Mouse (Mus musculus) yolk sac, embryonic 10.5 days (tissue): ENCODE measurements around the gene Fbn1.
"Not testable (repeated sequence)": the region's sequence is repeated elsewhere in the genome, so short reads cannot be mapped to it uniquely, and the experiment has no call there.

ENCODE experiments used
- DNase-seq: peaks from one replicate; pipeline ENCODE4 v3.0.0-alpha.2; 2017; ENCODE audit warnings: low spot score

Gene Fbn1

DNA sequence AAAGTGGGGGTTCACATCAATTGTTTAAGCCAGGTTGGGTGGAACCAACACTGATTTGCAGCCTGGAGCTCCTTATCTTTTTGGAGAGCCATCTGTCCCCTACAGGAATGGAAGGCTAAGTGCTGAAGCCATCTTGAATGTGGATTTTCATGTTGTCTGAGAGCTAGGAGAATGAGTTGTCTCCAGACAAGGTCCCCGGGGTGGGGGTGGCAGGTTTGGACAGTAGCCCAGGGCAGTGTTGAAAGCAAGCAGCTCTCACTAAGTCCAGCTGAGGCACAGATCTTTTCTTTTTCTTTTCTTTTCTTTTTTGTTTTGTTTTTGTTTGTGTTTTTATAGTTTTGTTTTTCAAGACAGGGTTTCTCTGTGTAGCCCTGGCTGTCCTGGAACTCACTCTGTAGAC lies 216.7 kb downstream of the Fbn1 start:
- DNase-seq: no peak

DNA sequence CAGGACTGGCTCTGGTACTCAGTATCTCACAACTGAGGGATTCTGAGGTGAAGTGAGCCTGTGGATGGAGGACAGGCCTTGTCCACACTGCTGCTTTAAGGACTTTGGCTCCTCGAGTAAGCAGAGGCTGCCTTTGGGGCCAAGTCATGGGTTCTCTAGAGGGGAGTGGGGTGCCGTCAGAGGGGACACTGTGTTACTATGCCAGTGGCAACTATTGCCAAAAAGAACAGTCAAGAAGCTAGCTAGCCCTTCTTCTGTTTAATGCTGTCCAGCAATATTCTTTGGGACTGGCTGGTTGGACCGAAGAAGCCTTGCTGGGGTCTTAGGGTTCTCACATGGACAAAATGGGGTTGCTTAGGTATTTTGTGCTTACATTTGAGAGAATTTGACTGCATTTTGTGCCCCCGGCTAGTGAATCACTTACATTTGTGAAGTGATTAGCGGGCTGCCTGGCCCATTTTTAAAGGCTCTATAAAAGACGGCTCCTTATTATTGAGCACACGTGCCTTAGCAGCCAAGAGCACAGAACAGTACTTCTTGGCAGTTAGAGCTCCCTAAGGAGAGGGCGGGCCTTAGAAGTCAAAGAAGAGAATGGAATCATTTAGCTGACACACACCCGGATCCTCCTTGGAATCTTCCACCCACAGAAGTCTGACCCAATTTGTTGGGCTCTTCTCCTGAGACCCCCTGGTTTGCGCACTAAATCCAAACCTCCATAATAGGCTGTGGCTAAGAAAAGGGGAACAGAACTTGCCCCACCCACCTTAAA lies 217.4 kb downstream of the Fbn1 start:
- no peak for DNase-seq

DNA sequence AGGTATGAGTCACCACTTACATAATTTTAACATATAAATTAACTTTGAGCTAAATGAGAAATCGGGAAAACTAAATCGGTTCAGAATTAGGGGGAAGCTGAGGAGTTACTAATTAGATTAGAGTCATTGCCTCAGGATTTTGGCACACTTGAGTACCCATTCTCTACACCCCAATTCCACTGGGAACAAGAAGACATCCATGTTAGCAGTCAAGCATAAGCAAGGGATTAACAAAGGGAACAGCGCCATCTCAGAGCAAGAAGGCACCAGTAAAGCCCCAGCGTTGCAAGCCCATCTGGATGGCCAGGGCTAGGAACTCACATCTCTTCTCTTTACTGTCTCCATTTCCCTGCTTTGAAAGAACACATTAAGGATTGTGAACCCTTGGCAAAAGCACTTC lies 222.0 kb downstream of the Fbn1 start:
- DNase-seq: no peak

DNA sequence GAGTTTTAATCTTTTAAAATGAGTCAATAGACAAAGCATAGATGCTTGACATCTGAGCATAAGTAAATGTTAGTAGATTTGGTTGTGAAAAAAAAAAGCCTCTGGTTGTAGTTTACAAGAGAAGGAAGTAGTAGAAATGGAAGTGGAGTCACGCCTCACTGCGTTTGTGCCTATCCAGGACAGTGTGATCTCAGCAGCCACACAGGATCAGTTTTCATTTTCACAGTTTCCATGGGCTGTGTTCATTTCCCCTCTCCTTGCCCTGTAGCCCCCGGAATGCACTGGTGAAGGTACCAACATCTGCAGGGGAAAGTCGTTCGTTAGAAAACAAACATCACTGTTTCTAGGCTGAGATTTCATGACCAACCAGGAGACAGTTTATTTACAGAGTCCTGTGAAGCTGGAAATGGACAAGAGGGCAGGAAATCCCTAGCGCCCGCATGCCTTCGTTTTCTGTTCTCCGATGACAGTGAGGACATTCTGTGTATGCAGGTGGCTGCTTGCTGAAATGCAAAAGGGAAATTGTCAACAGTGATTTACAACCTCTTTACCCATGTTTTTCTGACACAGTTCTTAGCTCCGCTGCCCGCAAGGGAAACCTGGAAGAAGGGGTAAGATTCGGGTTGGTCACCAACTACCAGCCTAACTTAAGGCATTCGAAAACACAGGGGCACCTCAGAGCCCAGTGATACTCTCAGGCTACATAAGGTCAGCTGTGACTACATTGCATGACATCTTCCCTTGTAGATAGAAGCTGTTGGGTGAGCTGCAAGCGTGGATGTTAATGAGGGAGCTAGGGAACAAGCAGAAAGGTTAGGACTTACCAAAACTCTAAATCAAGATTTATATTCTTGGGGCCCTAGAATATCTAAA lies 225.2 kb downstream of the Fbn1 start:
- DNase-seq: no peak

DNA sequence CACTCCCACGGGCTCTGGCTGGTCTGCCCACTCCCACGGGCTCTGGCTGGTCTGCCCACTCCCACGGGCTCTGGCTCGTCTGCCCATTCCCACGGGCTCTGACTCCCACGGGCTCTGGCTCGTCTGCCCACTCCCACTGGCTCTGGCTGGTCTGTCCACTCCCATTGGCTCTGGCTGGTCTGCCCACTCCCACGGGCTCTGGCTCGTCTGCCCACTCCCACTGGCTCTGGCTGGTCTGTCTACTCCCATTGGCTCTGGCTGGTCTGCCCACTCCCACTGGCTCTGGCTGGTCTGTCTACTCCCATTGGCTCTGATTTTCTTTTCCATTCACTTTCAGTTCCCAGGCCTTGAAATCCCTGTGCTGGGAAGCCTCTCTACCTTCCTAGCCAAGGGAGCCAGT lies 227.8 kb downstream of the Fbn1 start:
- DNase-seq: not testable (repeated sequence)

DNA sequence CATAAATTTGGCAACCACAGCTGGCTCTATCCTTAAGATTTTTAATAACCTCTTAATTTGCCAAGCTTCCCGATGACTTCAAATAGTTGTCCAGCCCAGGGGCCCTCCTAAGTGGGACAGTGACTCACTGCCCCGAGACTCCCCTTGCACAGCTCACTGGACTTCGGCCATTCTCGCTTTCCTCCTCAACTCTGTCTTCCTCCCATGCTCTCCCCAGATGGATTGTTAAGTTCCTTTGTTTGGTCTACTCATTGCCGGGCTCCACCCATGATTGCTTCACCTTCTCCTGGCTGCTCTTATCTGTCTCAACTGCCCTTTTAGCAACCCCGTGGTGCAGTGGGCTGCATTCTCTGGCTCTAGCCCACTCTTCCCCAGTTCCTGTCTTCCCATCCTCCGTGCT lies 229.3 kb downstream of the Fbn1 start:
- DNase-seq: peak; percentile 62

DNA sequence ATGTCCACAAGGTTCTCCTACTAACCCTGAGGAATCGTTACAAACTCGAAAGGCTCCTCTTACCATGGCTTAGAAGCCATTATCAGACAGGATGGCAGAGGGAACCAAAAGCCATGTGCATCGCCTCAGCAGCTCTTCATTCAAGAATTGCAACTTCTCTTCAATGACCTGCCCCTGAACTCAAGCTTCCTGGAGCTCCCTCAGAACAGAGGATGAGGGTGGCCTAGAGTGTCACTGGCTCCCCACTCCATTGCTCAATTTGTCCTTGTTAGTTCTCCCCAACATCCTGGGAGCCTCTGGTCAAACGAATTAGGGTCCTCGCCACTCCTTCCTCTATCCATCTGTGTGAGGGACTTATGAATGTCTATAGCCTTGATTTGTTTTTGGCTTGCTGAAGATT lies 231.1 kb downstream of the Fbn1 start:
- DNase-seq: no peak

DNA sequence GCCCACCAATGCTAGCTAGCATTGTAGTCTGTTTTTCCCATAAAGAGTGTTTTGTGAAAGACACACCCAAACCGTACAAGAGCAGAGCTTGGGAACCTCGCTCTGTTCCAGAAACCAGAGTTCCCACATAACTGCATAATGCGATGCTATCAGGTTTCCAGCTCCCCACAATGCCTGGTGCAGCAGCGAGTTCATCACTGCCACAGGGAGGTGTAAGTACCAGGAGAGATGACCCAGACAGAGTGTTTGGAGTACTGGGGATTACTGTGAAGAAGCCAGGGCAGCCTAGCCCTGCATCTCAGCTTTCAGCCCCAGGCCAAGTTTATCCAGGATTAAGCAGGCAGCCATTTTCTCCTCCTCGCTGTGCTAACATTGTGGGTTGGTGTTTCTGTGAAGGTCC lies 232.2 kb downstream of the Fbn1 start:
- no peak for DNase-seq

DNA sequence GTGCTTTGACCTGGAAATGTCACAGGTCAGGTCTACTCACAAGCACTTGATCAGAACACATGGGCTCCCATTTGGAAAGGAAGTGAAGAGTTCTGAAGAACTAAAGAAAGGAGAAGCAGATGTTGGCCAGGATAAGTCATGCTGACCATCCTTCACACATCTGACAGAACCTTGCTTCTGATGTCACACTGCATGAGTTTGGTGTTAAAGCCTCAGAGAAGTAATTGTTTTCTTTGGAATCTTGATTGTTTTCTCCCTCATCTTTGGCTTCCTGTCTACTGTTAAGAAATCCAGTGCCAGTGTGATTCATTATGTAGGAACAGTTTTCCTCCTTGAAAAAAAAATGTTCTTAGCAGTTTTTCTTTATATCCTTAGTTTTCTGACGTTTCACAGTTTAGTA lies 238.9 kb downstream of the Fbn1 start:
- DNase-seq: no peak

DNA sequence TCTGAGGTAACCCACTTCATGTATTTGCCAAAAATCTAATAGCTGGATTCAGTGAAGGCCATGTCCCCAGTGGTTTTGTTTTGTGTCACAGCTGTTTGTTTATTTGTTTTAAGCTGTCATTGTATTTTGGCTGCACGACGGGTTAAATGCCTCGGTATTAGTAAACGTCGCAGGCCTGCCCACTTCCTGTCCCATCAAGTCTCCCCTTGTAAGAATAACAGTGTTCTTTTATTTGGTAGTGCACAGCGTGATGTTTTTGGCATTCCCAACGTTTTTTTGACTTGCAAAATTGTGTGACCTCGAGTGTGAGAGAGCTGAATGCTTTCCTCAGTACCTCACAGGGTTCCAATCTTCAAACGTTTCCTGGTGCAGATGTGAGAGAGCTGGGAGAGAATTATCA lies 244.0 kb downstream of the Fbn1 start:
- DNase-seq: no peak

DNA sequence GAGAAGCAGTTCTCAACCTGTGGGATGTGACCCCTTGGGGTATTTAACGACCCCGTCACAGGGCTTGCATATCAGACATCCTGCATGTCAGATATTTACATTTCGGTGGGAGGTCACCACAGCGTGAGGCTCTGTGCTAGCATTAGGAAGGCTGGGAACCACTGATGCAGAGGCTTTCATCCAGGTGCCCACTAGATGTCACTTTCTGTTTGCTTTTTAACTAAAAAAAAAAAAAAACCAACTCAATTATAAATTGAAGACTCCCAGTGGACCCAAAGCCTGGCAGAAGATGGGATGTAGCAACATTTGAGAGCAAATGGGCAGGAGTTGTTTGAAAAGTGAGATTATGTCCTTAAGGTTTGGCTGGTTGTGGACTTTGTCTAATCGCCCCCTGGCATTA lies 244.7 kb downstream of the Fbn1 start:
- no peak for DNase-seq

DNA sequence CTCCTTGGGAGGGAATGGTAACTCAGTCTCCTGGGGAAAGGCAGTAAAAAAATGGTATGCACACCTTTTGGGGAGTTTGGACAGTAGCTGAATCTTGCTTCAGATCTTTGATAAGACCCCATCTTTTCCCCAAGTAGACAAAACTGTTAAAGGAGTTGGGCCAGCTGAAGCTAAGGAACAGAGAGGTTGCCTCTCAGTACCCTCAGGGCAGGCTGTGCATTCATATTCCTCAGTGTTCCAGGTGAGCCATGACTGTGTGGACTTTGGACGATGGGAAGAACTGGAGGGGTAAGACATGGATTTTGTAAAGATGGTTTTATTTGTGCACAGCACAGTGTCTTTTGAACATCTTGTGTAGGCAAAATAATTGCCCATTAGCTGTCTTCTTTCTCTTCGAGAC lies 247.5 kb downstream of the Fbn1 start:
- no peak for DNase-seq

DNA sequence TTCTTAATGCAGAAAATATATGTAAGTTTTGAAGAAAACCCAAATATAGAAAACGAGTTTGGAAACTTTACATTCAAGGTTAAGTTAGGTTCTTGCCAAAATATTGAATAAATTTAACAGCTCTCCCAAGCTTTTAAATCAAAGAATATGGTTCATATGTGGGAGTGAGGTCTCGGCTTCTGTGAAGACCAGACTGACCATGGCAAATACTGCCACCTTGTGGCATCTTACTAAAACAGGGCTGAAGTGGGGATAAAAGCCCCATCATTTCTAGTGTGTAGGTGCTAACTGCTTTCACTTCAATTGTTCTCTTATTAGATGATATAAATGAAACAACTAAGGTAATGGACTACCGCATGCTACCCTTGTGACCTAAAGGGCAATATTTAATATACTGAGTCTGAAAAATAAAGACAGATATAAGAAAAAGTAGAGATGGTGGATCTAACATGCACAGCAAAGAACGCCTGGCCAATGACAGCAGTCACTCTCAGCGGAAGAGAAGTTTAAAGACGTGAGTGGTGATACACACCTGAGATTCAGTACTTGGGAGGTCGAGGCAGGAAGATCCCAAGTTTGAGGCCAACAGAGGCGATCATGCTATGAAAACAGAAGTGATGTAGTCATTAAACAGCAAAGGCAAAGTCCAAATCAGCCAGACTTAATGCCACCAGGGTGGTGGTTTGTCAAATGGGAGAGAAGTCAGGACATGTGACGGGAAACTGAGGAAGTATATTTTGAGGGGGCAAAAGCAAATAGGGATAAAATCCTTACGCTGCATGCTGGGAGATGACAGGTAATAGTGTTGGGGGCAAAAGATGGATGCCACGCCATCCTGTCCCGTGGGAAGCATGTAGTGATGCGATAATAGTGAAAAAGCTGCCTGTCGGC lies 248.3 kb downstream of the Fbn1 start:
- no peak for DNase-seq

DNA sequence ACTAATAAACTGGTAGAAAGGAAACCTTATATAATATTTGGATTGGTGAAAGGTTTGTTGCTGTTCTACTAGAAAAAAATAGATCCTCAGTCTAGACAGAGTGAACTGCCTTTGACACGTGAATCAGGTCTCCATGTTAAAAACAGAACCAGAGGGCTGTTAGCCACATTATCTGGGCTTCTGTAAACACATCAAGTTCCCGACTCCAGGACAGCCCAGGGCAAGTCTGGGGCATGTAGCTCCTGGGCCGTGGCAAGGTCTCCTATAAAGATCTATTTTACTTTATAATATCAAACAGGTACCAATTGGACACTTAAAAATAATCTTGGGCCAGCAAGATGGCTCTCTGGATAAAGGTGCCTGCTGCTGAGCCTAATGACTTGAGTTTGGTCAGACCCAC lies 251.9 kb downstream of the Fbn1 start:
- no peak for DNase-seq

DNA sequence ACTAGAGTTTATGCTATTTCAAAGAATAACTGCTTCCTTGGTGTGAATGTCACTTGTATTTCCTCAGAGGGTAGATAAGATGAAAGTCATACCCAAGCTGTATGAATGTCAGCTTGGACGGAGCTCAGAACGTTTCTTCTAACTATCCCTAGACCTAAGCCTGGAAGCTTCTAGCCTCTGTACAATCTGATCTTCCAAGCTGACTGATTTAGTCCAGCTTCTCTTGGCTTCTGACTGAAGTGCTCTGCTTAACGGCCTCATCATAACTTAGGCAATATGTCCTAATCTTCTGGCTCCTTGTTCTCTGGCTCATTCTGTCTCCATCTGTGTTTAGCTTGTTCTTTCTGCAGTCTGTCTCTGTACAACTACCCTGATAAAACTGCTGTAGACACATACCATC lies 253.2 kb downstream of the Fbn1 start:
- DNase-seq: no peak

DNA sequence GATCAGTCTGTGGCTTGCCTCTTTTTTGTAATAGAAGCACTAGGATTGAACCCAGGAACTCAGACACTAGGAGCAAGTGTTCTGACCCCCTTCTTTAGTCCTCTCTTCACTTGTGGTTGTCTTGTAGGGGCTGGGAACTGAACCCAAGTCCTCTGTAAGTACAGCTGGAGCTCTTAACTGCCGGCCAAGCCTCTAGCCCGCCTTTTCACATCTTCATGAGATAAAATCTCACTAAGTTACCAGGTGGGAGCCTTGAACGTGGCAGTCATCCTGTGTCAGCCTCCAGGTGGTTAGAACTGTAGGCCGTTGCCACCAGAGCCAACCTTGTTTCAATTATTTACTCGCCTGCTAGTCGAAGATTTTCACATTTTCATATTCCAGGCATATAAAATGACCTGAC lies 254.1 kb downstream of the Fbn1 start:
- no peak for DNase-seq

DNA sequence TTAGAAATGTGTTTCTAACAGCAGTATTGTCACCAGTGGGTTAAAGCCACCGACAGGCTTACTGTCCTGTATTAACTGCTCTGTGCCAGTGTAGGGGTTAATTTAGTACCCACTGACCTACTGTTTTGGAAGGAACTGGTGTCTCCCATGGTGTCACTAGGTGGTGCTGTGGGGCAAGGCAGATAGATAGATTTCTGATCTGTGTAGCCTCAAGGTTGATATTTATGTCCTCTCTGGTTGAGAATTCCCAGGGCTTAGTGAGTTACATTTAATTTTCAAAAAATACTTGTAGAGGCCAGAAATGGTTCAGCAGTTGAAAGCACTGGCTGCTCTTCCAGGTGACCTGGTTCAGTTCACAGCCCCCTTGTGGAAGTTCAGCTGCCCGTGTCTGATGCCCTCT lies 255.5 kb downstream of the Fbn1 start:
- DNase-seq: no peak

DNA sequence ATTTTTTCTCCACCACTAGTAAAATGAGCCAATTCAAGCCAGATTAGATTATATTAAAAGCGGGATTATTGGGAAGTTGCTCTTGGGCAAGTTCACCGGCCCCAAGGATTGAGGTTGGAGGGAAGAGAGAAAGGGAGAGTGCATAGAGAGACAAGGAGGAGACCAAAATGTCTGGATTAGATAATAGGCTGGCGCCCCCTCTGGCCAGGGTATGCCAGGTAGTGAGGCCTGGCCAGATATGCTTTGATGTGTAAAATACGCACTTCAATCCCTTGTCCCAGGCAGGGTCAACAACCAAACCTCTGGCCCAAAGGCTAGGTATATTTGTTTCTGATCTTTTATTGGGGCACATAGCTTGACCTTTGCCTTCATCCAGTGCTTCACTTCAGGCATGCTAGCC lies 256.0 kb downstream of the Fbn1 start:
- no peak for DNase-seq
